Mouse (Mus musculus) T-helper 2 cell (primary cell): ENCODE data around the gene Krt81.

ENCODE experiments used
- in situ Hi-C: fragments of 300-600 bp; cut with MboI, MseI; formaldehyde crosslinking; loops from one replicate; pipeline ENCODE4 v1.15.1; 2025; ENCODE audit warnings: high pct_unique_total_duplicates

Gene Krt81

GRCm38 (mm10) chr15:101454774-101455173 lies 8.8 kb downstream of the Krt81 start:
- in situ Hi-C loops = no loop called here

- in situ Hi-C loops = no loop called here
These were observed 10.3 kb downstream of the Krt81 start for GRCm38 (mm10) chr15:101453093-101453736.

GRCm38 (mm10) chr15:101447444-101447843 lies 16.1 kb downstream of the Krt81 start, which contains the start of gene Krt88:
TSS of gene Krt88 (plus strand) at chr15:101447744.
- in situ Hi-C loops = no loop called here

GRCm38 (mm10) chr15:101446572-101446971 lies 17.0 kb downstream of the Krt81 start:
- in situ Hi-C loops = no loop called here

GRCm38 (mm10) chr15:101440837-101441236 lies 22.7 kb downstream of the Krt81 start:
- in situ Hi-C loops = no loop called here

- in situ Hi-C loops = no loop called here
These were observed 25.0 kb downstream of the Krt81 start, which contains the start of gene Krt87 for GRCm38 (mm10) chr15:101438555-101438954. TSS of gene Krt87 (minus strand) at chr15:101438804.

GRCm38 (mm10) chr15:101436611-101437010 lies 26.9 kb downstream of the Krt81 start:
- in situ Hi-C loops = no loop called here

- in situ Hi-C loops = no loop called here
These were observed 38.6 kb downstream of the Krt81 start for GRCm38 (mm10) chr15:101424914-101425313.

- in situ Hi-C loops = no loop called here
These were observed 42.6 kb downstream of the Krt81 start for GRCm38 (mm10) chr15:101420903-101421302.

GRCm38 (mm10) chr15:101418950-101419349 lies 44.6 kb downstream of the Krt81 start:
- in situ Hi-C loops = no loop called here

GRCm38 (mm10) chr15:101414807-101415565 lies 48.6 kb downstream of the Krt81 start:
- in situ Hi-C loops = no loop called here

GRCm38 (mm10) chr15:101413916-101414635 lies 49.5 kb downstream of the Krt81 start:
- in situ Hi-C loops = no loop called here

GRCm38 (mm10) chr15:101412188-101412587 lies 51.4 kb downstream of the Krt81 start:
- in situ Hi-C loops = no loop called here

GRCm38 (mm10) chr15:101410775-101411174 lies 52.8 kb downstream of the Krt81 start, which contains the start of gene Krt7:
TSS of gene Krt7 (plus strand) at chr15:101411043.
- in situ Hi-C loops = no loop called here
